ENCODE assay signal across 8 mouse cellular contexts in the genomic region with DNA sequence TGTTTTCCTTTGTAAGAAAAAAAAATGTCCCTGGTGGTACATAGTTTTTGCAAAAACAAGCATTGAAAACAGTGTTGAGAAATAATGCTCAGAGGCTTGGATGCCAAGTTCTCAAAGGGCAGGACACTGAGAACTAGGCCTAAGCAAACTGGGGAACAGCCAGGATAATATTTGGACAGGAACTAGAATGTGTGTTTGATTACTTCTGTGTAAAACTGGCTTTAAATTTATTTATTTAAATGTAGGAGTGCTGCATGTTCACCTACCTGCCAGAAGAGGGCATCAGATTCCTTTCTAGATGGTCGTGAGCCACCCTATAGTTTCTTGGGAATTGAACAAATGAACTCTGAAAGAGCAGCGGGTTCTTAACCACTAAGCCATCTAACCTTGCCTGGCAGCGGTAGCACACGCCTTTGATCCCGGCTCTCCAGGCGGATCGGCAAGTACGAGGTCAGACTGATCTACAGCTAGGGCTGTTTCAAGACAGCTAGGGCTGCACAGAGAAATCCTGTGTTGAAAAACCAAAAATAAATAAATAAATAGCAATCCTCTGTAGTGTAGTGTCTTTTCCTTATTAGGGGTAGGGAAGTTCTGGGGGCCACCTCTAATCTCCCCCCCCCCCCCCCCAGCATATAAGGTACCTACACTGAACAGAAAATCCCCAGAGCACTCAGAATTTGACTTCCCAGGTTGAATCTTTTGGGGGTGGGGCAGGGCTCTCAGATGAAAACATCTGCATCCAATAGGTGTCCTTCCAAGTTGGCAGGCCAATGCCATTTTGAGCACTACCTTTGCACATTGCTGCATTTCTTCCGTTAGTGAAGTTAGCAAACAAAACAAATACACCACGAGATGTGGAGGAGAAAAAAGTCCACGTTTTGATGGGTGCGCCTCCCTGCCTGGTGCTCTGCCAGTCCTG. TPM values are rescaled to one million over a fixed set of nuclear protein-coding genes. Genes with fewer than 3 reads are reported as not detected.
DNase-seq lines count a peak whose midpoint lies in the region; ATAC-seq and TF ChIP-seq lines count a peak whose summit lies in the region.

A gene (plus strand): TSS at position 776 of the 919 bp plus-strand sequence.

- under 1% methylated on average over 12 of the region's 12 CpGs for WGBS in embryonic facial prominence, embryonic 13.5 days
- 1% methylated on average over 12 of the region's 12 CpGs for WGBS in limb, embryonic 13.5 days
- 1% methylated on average over 12 of the region's 12 CpGs for WGBS in midbrain, embryonic 15.5 days

- H3K4me1 ChIP-seq in CH12.LX (ENCODE audit: control insufficient read depth in 1 of 2, insufficient read depth in 2 of 2): peaks cover 0 to 15% of the 10 kb centered on the region in 2 experiments; a peak in 2 of 4 replicates
- H3K4me1 ChIP-seq in embryonic facial prominence, embryonic 13.5 days: no peaks in the 10 kb centered on the region
- H3K4me1 ChIP-seq in limb, embryonic 13.5 days: 0 out of 2 replicates have a peak, but pooled peaks cover 4% of the 10 kb centered on the region
- H3K4me1 ChIP-seq in midbrain, embryonic 15.5 days: peaks cover 7% of the 10 kb centered on the region

- no peaks in the 10 kb centered on the region for H3K9me3 ChIP-seq in CH12.LX (replicated peaks; ENCODE audit: low read length)
- no peaks in the 10 kb centered on the region for H3K9me3 ChIP-seq in embryonic facial prominence, embryonic 13.5 days
- no peaks in the 10 kb centered on the region for H3K9me3 ChIP-seq in limb, embryonic 13.5 days
- H3K9me3 ChIP-seq in midbrain, embryonic 15.5 days: no peaks in the 10 kb centered on the region

- H3K36me3 ChIP-seq in CH12.LX (replicated peaks in 1 of 2; ENCODE audit: control insufficient read depth in 1 of 2, insufficient read depth in 1 of 2, low read length in 1 of 2): peaks cover 0 to 12% of the 10 kb centered on the region in 2 experiments
- H3K36me3 ChIP-seq in embryonic facial prominence, embryonic 13.5 days: no peaks in the 10 kb centered on the region
- H3K36me3 ChIP-seq in limb, embryonic 13.5 days: no peaks in the 10 kb centered on the region
- no peaks in the 10 kb centered on the region for H3K36me3 ChIP-seq in midbrain, embryonic 15.5 days (replicated peaks)

- peak; percentile 56 to 79 for TF ChIP-seq CTCF in CH12.LX (conservative IDR thresholded peaks at IDR 0.05 in 1 of 2, IDR thresholded peaks at IDR 0.05 in 1 of 2; ENCODE audit: low read depth in 2 of 2, low read length in 2 of 2)

- H3K4me3 ChIP-seq in CH12.LX (replicated peaks in 1 of 3; ENCODE audit: low read depth in 2 of 3, low read length in 2 of 3, poor library complexity in 1 of 3): peak within 1 kb of the TSS; percentile 91 to 98 (median 93)
- H3K4me3 ChIP-seq in embryonic facial prominence, embryonic 13.5 days: peak within 1 kb of the TSS; percentile 81
- peak within 1 kb of the TSS; percentile 84 for H3K4me3 ChIP-seq in limb, embryonic 13.5 days
- H3K4me3 ChIP-seq in midbrain, embryonic 15.5 days: peak within 1 kb of the TSS; percentile 74

- peak; percentile 67; the same call in 1 of the 2 replicates for ATAC-seq in embryonic facial prominence, embryonic 13.5 days (ENCODE audit: insufficient number of reproducible peaks, insufficient read depth, low FRiP score, low TSS enrichment, low read depth)
- ATAC-seq in limb, embryonic 13.5 days (ENCODE audit: low FRiP score, low read depth): peak; percentile 68
- peak; percentile 83 for ATAC-seq in midbrain, embryonic 15.5 days (replicated peaks)

- in situ Hi-C loops in CH12.LX (cut with MboI; ENCODE audit: low pct_ligation_motif_present, low pct_unique_long_range_greater_than_20kb, low sequenced_read_pairs): loop anchor here (5.0 to 25.0 kb wide), 2 partner anchors 218 to 548 kb away; no protein-coding TSS in a partner anchor

- no peaks in the 10 kb centered on the region for H3K79me2 ChIP-seq in CH12.LX (replicated peaks; ENCODE audit: control insufficient read depth, extremely low read depth, insufficient read depth, poor library complexity, severe bottlenecking)

- peak; percentile 76 for DNase-seq in CH12.LX (ENCODE audit: extremely low read depth)
- DNase-seq in adrenal gland, postnatal 36 days: peak; percentile 8 to 27
- DNase-seq in heart, adult 9 months (ENCODE audit: low spot score in 2 of 2): peak; percentile 32 to 40
- peak; percentile 24 to 38 for DNase-seq in kidney, adult 8-10 months
- DNase-seq in telencephalon, adult 2 months (ENCODE audit: low read depth, low spot score): peak; percentile 65

- peak within 1 kb of the TSS; percentile 95 for H3K4me2 ChIP-seq in CH12.LX (ENCODE audit: insufficient read depth, low read depth, poor library complexity, severe bottlenecking)
- peak within 1 kb of the TSS; percentile 70 for H3K4me2 ChIP-seq in embryonic facial prominence, embryonic 13.5 days
- peak within 1 kb of the TSS; percentile 79 for H3K4me2 ChIP-seq in limb, embryonic 13.5 days (replicated peaks)
- H3K4me2 ChIP-seq in midbrain, embryonic 15.5 days: peak within 1 kb of the TSS; percentile 92

- peak; percentile 81 for TF ChIP-seq RAD21 in CH12.LX (IDR thresholded peaks at IDR 0.05; ENCODE audit: low read depth, low read length)

- H3K27ac ChIP-seq in CH12.LX (ENCODE audit: insufficient read depth, low read depth): peak within 1 kb of the TSS; percentile 67
- peak within 1 kb of the TSS; percentile 93 for H3K27ac ChIP-seq in embryonic facial prominence, embryonic 13.5 days
- peak within 1 kb of the TSS; percentile 94 for H3K27ac ChIP-seq in limb, embryonic 13.5 days
- H3K27ac ChIP-seq in midbrain, embryonic 15.5 days: peak within 1 kb of the TSS; percentile 80

- dilution Hi-C loops in CH12.LX (cut with MboI; ENCODE audit: extremely low pct_ligation_motif_present, extremely low pct_unique_long_range_greater_than_20kb, low sequenced_read_pairs): no loop called here

- TF ChIP-seq EP300 in CH12.LX (IDR thresholded peaks at IDR 0.05; ENCODE audit: low read length): no peak

- no peak for TF ChIP-seq POLR2A in CH12.LX (IDR thresholded peaks at IDR 0.05; ENCODE audit: low read depth, low read length)

- H3K9ac ChIP-seq in CH12.LX (ENCODE audit: insufficient read depth, low read depth): peak within 1 kb of the TSS; percentile 93
- peak within 1 kb of the TSS; percentile 97 for H3K9ac ChIP-seq in embryonic facial prominence, embryonic 13.5 days
- H3K9ac ChIP-seq in limb, embryonic 13.5 days: peak within 1 kb of the TSS; percentile 93
- H3K9ac ChIP-seq in midbrain, embryonic 15.5 days: peak within 1 kb of the TSS; percentile 77

- H3K27me3 ChIP-seq in CH12.LX (replicated peaks): no peaks in the 10 kb centered on the region
- no peaks in the 10 kb centered on the region for H3K27me3 ChIP-seq in embryonic facial prominence, embryonic 13.5 days
- no peaks in the 10 kb centered on the region for H3K27me3 ChIP-seq in limb, embryonic 13.5 days
- H3K27me3 ChIP-seq in midbrain, embryonic 15.5 days (replicated peaks): no peaks in the 10 kb centered on the region

TF ChIP-seq in CH12.LX, 34 proteins besides CTCF, POLR2A, EP300 and RAD21:
- peak; percentile 48; the same call in 1 of the 2 replicates for TF ChIP-seq ZC3H11A (IDR thresholded peaks at IDR 0.05; ENCODE audit: low read depth, low read length)
- peak; percentile 50 for TF ChIP-seq ZNF384 (IDR thresholded peaks at IDR 0.05; ENCODE audit: low read depth, low read length)
- TF ChIP-seq SMC3 (IDR thresholded peaks at IDR 0.05; ENCODE audit: low read depth, low read length): peak; percentile 62
- TF ChIP-seq JUND (conservative IDR thresholded peaks at IDR 0.05; ENCODE audit: low read depth, low read length): 0 out of 2 replicates have a peak, but pooled peaks have one; percentile 33
- TF ChIP-seq TBP (conservative IDR thresholded peaks at IDR 0.05; ENCODE audit: low read depth, low read length): peak; percentile 69
- no peak for TF ChIP-seq ETS1 (conservative IDR thresholded peaks at IDR 0.05; ENCODE audit: low read depth, low read length)
- no peak for TF ChIP-seq E2F4 (IDR thresholded peaks at IDR 0.05; ENCODE audit: insufficient replicate concordance, low read depth, low read length)
- TF ChIP-seq MYC (IDR thresholded peaks at IDR 0.05; ENCODE audit: low read depth, low read length): peak; percentile 78
- TF ChIP-seq NELFE (IDR thresholded peaks at IDR 0.05; ENCODE audit: low read depth, low read length): no peak; the same call in 1 of the 2 replicates
- TF ChIP-seq BHLHE40 (IDR thresholded peaks at IDR 0.05; ENCODE audit: low read depth, low read length): no peak
- TF ChIP-seq ELF1 (IDR thresholded peaks at IDR 0.05; ENCODE audit: low read depth, low read length): no peak
- no peak for TF ChIP-seq USF2 (conservative IDR thresholded peaks at IDR 0.05; ENCODE audit: low read depth, low read length)

RNA-seq across cellular contexts. Expression of the gene that starts here (rescaled TPM):
- 62.3 and 65.9 TPM in 2 replicates for total RNA-seq in CH12.LX (2012; rRNA removed)
- 75.2 and 82.5 TPM in 2 replicates for total RNA-seq in CH12.LX (2014; rRNA removed)
- 114 and 122 TPM in 2 replicates for polyA plus RNA-seq in CH12.LX (2012; ENCODE audit: insufficient read length, low read depth)
- 10 to 100 TPM; 80.0 to 92.4 TPM for total RNA-seq in adrenal gland, postnatal 36 days (2021)
- 6.3 and 7.8 TPM in 2 replicates for polyA plus RNA-seq in embryonic facial prominence, embryonic 13.5 days (2015; fragmentation: Nextera tagmentation; extraction: Ambion mirVana)
- polyA plus RNA-seq in limb, embryonic 13.5 days (2015; fragmentation: Nextera tagmentation; extraction: Ambion mirVana): 7.2 and 9.3 TPM in 2 replicates
- polyA plus RNA-seq in midbrain, embryonic 15.5 days (2015; fragmentation: Nextera tagmentation; extraction: Ambion mirVana): 3.3 and 4.8 TPM in 2 replicates

Comparison
In these comparisons a context has a peak if more than half of its experiments do, and no peak if none do; other contexts are left out.
1. Peak in every context shown above with its lines: DNase-seq, ATAC-seq, H3K4me3 ChIP-seq and H3K27ac ChIP-seq.
2. RNA of the gene that starts here (polyA plus RNA-seq): 114 to 122 TPM in CH12.LX; 7.2 to 9.3 TPM in limb, embryonic 13.5 days, 6.3 to 7.8 TPM in embryonic facial prominence, embryonic 13.5 days and 3.3 to 4.8 TPM in midbrain, embryonic 15.5 days; every median in the first group is over 10 times any median in the second.
3. DNase-seq: peak in every context shown above with its lines; median percentile 76 in CH12.LX; 65 in telencephalon, adult 2 months; 36 in heart, adult 9 months; 31 in kidney, adult 8-10 months; 18 in adrenal gland, postnatal 36 days.